Mouse (Mus musculus) heart, postnatal 0 days (tissue): ENCODE data around the gene Lsm5.

ENCODE experiments used
- CTCF ChIP-seq: IDR thresholded peaks from 2 replicates; pipeline ENCODE4 v1.5.1; 2016; ENCODE audit warnings: antibody characterized with exemption, control low read depth, low read depth
- EP300 ChIP-seq: IDR thresholded peaks from 2 replicates; pipeline ENCODE4 v1.6.1; 2016; ENCODE audit warnings: antibody characterized with exemption, low read depth

DNA sequence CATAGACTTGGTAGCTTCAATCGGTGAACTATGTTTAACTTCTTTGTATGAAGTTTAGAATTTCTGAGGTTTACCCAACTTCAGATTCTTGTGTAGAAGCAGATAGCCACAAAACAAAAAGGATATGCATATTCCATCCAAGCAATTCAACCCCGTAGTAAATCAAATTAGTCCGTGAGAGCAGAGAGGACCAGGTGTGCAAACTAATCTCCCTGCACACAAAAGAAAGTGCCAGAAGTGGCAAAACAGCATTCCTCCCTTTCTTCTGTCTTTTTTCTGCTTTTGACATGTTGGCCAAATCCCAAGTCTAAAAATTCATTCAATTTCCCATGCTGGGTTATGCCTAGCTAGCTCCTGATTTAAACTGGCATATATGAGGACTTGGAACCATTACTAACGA is 12.1 kb downstream of the Lsm5 start:
- no peak for TF ChIP-seq CTCF
- no peak for TF ChIP-seq EP300
